Mouse (Mus musculus) heart, postnatal 4 days (tissue): ENCODE measurements around the gene Rbm26. TPM values are rescaled to one million over a fixed set of nuclear protein-coding genes. Genes with fewer than 3 reads are reported as not detected.
A peak's percentile ranks its signal among the peaks of the same experiment; 100 is the strongest.

Source experiments
- DNase-seq: peaks from one replicate; pipeline ENCODE4 v3.0.0; 2021
- total RNA-seq, 2 experiments: library from RNA; stranded (reverse); gene quantifications; 2 replicates each; pipeline ENCODE4 v1.2.3; 2021

Gene Rbm26
- total RNA-seq = 10 to 100 TPM; 35.6 to 38.0 TPM

DNA sequence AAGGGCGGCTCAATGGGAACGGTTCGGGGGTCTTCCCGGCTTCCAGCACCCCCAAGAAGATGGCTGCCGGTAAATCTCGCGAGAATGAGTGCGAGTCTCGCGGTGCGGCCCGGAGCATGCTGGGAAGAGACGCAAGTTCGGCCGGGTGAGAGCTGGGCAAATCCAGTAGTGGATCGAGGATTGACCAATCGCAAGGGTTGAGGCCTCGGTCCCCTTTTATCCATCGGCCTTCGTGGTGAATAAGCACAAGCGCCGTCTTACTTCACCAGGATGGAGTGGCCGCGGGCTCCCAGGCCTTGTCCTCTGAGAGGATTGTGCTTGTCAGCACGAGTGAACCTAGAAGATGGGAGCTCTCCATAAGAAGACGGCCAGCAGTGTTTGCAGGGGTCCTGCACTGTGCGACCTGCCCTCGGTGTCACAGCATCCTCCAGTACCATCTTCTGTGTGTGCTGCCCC lies at the start of gene Rbm26:
Rbm26 (minus strand) TSS at position 90 of the 456 bp plus-strand sequence.
- DNase-seq = peak; percentile 98

- DNase-seq = no peak
Measured at GRCm38 (mm10) chr14:105225790-105226189, 48.7 kb upstream of the Rbm26 start.

DNA sequence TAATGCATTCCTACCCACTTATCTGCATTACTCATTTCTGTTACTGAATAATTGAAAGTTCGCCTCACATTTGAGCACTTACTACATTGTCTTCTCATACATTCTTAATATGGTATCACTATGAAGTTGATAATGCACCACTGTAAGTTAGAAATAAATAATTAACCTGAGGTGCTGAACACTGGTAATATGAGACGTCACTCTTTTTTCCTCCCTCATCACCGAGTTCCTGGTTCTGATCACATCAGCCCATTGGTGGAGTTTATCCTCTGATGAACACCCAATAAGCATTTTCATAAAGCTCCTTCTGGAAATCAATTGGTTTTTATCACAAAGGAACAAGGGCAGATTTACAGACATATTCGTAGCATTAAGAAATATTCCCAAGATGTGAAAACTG lies 45.1 kb upstream of the Rbm26 start:
- DNase-seq = no peak

GRCm38 (mm10) chr14:105219525-105220376 lies 42.6 kb upstream of the Rbm26 start:
- no peak for DNase-seq

GRCm38 (mm10) chr14:105198401-105198800 lies 21.3 kb upstream of the Rbm26 start:
- peak; percentile 17 for DNase-seq

- DNase-seq = no peak
Measured at GRCm38 (mm10) chr14:105194682-105195081, 17.6 kb upstream of the Rbm26 start.

DNA sequence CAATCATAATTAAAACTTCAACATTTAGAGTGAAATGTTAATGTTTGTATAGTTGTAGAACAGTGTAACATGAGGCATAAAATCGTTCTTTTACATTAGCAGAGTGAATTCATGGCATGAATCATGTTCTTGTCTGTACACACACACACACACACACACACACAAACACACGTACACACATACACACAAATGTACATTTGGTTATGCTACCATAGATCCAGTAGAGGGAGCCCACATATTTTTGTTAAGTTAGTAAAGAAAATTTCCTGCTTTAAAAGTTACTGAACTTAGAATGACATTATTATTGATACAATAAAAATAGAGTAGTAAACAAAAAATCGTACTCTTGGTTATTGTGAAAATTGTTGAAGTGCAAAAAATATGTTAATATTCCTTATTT lies 7.7 kb upstream of the Rbm26 start:
- DNase-seq = no peak

DNA sequence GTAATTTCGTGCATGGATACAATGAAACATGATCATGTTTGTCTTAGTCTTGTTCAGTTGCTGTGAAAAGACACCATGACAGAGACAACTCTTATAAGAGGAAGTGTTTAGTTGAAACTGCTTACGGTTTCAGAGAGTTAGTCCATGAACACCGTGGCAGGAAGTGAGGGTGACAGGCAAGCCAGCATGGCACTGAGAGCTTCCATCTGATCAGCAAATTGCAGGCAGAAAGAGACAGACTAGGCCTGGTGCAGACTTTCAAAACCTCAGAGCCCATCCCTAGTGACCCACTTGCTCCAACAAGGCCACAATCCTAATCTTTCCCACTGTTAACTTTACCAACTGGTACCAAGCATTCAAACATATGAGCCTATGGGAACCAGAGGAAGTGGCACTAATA lies 5.7 kb upstream of the Rbm26 start:
- no peak for DNase-seq

DNA sequence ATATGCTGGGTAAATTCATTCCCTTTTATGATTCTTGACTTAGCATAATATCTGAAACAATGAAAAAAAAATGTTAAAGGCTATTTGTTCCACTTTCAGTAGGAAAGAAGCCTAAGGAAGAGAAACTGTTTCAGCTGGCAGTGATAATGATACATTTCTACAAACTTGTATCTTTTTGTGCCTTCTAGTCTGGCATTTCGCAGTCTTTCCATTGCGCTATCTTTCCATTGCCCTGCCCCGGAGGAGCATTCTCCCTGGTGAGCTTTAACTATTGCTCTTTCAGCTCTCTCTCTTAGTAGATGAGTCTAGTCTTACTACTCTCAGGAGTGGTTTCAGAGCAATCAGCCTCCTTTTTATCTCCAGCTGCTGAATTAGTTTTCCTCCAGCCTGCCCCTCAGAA lies 2.6 kb upstream of the Rbm26 start:
- DNase-seq = no peak

DNA sequence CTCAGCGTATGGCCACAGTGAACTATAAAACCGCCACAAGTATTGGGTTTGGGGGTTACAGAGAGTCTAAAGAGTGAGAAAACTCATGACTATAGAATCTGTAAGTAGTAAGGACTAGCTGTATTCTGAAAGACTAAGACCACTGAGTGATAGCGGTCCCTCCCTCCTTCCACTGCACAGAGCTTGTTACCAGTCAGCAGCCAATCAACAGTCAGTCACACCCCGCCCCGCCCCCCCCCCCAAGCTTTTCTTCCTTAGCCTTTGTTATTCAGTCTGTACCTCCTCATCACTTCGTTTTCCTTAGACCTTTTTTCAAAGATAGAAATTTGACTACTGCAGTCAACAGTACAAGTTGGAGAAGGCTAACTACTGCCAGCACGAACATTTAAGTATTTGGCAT lies 1.9 kb upstream of the Rbm26 start:
- no peak for DNase-seq

- DNase-seq = no peak
Measured at GRCm38 (mm10) chr14:105176381-105177168, 552 bp downstream of the Rbm26 start.

DNA sequence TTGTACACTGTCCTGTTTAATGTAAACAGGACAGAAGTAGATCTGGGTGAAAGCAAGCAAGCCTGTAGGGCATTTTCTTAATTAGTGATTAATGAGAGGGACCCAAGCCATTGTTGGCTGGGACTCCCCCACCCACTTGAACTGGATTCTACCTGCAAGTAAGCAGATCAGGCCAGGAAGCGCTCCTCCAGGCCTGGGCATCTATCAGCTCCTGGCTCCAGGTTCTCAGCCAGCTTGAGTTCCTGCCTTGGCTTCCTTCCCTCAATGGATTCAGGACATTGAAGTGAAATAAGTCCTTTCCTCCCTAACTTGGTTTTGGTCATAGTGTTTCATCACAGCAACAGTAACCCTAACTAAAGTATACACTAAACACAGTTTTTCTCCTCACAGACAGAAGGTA lies 9.9 kb downstream of the Rbm26 start:
- DNase-seq = no peak

DNA sequence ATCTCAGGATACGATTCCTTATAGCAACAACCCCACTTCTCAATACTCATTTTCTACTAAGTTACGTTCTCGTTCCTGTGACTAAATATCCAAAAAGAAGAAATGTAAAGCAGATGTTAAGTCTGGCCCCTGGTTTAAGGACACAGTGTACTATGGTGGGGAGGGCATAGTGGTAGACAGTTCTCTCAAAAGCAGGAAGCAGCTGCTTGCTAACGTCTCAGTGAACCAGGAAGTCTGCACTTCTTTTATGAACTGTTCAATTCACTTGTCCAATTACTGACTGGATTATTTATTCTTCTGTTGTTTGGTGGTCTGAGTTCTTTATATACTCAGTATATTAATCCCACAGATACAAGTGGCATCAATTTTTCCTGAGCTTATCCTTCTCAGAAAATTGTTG lies 12.3 kb downstream of the Rbm26 start:
- DNase-seq = no peak

DNA sequence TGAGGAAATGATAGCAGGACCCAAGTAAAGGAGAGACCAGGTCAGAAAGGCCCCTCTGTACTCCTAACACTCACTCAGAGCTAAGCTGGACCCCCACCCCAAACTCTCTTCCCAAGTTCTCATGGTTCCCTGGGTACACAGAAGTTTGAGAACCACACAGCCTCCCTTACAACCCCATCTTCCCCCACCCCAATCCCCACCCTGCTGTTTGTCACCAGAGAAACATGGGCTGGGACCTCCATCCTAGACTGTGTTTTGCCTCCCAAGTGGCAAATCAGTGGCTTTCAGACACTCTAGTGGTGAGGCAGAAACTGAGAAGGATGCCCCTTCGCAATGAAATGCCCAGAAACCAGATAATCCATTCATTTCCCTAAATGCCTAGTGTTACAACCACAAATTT lies 15.8 kb downstream of the Rbm26 start:
- no peak for DNase-seq

DNA sequence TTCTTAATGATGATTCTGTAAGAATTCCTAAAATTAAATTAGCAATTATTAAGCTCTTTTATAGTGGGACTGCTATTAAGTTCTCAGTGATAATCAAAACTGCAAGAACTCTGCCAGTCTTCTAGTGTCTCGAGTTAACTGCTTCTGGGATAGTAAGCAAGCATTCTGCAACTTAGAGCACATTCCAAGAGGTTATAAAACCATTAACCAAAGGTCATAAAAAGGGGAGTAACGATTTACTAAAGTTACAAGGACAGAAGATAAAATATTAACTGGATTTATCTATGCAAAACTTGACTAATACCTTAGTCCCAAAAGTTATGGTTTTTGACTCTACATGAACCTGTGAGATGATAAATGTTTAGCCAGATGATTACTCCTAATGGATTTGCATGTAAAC lies 18.6 kb downstream of the Rbm26 start:
- DNase-seq = no peak

GRCm38 (mm10) chr14:105134076-105134475 lies 43.1 kb downstream of the Rbm26 start:
- no peak for DNase-seq

DNA sequence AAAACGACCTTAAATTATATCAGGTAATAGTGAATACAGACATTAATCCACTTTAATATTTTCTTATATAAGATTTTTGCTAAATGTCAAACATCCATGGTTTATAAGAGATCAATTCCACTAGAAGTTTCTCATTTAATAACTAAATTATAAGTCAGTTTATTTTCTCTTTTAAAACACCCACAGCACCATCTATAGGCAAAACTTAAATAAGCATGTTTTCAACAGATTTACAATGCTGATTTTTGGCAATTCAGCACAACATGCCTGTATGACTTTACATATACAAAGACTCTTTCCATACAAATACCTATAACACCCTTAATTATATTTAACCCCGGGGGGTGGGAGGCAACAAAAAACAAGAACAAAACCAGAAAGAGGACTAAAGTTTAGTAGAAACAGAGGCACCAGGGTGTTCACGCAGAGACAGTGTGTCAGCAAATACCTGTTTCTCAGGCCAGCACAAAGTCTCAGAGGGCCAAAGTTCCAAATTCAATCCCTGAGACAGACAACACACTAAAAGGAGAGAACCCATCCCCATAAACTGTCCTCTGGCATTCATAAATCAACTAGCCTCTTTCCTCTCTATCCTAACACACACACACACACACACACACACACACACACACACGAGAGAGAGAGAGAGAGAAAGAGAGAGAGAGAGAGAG lies 49.3 kb downstream of the Rbm26 start:
- DNase-seq = no peak

- DNase-seq = no peak
Measured at GRCm38 (mm10) chr14:105124513-105124912, 52.6 kb downstream of the Rbm26 start.

DNA sequence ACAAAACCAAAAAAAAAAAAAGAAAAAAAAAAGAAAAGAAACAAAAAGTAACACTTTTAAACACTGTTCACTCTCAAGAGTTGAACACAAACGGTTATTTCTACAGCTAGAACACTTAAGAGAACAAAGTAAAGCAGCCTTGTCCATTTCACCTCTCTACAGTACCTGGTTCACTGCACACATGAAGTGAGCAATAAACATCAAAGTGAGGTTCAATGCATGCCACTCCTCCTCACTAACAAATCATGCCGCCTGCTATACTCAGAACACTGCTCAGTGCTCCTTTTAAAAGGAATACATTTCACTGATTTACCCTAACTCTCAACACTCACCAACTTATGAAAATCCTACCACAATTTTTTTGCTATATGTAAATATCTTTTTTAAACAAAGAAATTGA lies 61.7 kb downstream of the Rbm26 start:
- DNase-seq = no peak

GRCm38 (mm10) chr14:105106252-105106651 lies 70.9 kb downstream of the Rbm26 start:
- no peak for DNase-seq

GRCm38 (mm10) chr14:105098861-105099260 lies 78.3 kb downstream of the Rbm26 start:
- DNase-seq = no peak

DNA sequence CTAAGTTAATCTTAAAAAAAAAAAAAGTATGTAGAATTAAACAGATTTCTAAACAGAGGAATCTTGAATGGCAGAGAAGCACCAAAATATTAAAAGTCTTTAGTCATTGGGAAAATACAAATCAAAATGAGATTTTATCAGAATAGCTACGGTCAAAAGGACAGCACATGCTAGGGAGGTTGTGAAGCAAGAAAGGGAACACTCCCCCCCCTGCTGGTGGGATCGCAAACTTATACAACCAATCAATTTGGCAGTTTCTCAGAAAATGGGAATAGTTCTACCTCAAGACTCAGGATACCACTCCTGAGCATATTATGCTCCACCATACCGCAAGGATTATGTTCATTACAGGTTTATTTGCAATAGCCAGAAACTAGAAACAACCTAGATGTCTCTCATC lies 80.9 kb downstream of the Rbm26 start:
- DNase-seq = no peak

- DNase-seq = no peak
Measured at GRCm38 (mm10) chr14:105087001-105087400, 90.1 kb downstream of the Rbm26 start.
